Mouse (Mus musculus): Measurements from ENCODE around the gene Inf2.

Inf2 gene

GRCm38 (mm10) chr12:112590566-112591239 is 2.1 kb downstream of the Inf2 start:
- in situ Hi-C loops (cut with MboI; ENCODE audit: low pct_unique_long_range_greater_than_20kb in 1 of 2, low sequenced_read_pairs in 2 of 2, unreplicated experiment in 1 of 2) = no loop called here

- in situ Hi-C loops (cut with MboI; ENCODE audit: low pct_unique_long_range_greater_than_20kb in 1 of 2, low sequenced_read_pairs in 2 of 2, unreplicated experiment in 1 of 2) = no loop called here
Observed at GRCm38 (mm10) chr12:112591240-112591639, 2.7 kb downstream of the Inf2 start.

GRCm38 (mm10) chr12:112591730-112592129 is 3.1 kb downstream of the Inf2 start:
- in situ Hi-C loops (cut with MboI; ENCODE audit: low pct_unique_long_range_greater_than_20kb in 1 of 2, low sequenced_read_pairs in 2 of 2, unreplicated experiment in 1 of 2) = no loop called here

- in situ Hi-C loops (cut with MboI; ENCODE audit: low pct_unique_long_range_greater_than_20kb in 1 of 2, low sequenced_read_pairs in 2 of 2, unreplicated experiment in 1 of 2) = no loop called here
Observed at GRCm38 (mm10) chr12:112592985-112593734, 4.6 kb downstream of the Inf2 start.

- in situ Hi-C loops (cut with MboI; ENCODE audit: low pct_unique_long_range_greater_than_20kb in 1 of 2, low sequenced_read_pairs in 2 of 2, unreplicated experiment in 1 of 2) = no loop called here
Observed at GRCm38 (mm10) chr12:112593951-112594915, 5.6 kb downstream of the Inf2 start.

GRCm38 (mm10) chr12:112594989-112595388 is 6.4 kb downstream of the Inf2 start:
- in situ Hi-C loops (cut with MboI; ENCODE audit: low pct_unique_long_range_greater_than_20kb in 1 of 2, low sequenced_read_pairs in 2 of 2, unreplicated experiment in 1 of 2) = no loop called here

- in situ Hi-C loops (cut with MboI; ENCODE audit: low pct_unique_long_range_greater_than_20kb in 1 of 2, low sequenced_read_pairs in 2 of 2, unreplicated experiment in 1 of 2) = no loop called here
Observed at GRCm38 (mm10) chr12:112595626-112596025, 7.0 kb downstream of the Inf2 start.

GRCm38 (mm10) chr12:112596454-112596853 is 7.9 kb downstream of the Inf2 start:
- in situ Hi-C loops (cut with MboI; ENCODE audit: low pct_unique_long_range_greater_than_20kb in 1 of 2, low sequenced_read_pairs in 2 of 2, unreplicated experiment in 1 of 2) = no loop called here

GRCm38 (mm10) chr12:112596891-112597500 is 8.4 kb downstream of the Inf2 start:
- in situ Hi-C loops (cut with MboI; ENCODE audit: low pct_unique_long_range_greater_than_20kb in 1 of 2, low sequenced_read_pairs in 2 of 2, unreplicated experiment in 1 of 2) = no loop called here

- in situ Hi-C loops (cut with MboI; ENCODE audit: low pct_unique_long_range_greater_than_20kb in 1 of 2, low sequenced_read_pairs in 2 of 2, unreplicated experiment in 1 of 2) = no loop called here
Observed at GRCm38 (mm10) chr12:112597618-112598017, 9.0 kb downstream of the Inf2 start.

GRCm38 (mm10) chr12:112599198-112599597 is 10.6 kb downstream of the Inf2 start:
- in situ Hi-C loops (cut with MboI; ENCODE audit: low pct_unique_long_range_greater_than_20kb in 1 of 2, low sequenced_read_pairs in 2 of 2, unreplicated experiment in 1 of 2) = no loop called here

GRCm38 (mm10) chr12:112599942-112600611 is 11.5 kb downstream of the Inf2 start:
- in situ Hi-C loops (cut with MboI; ENCODE audit: low pct_unique_long_range_greater_than_20kb in 1 of 2, low sequenced_read_pairs in 2 of 2, unreplicated experiment in 1 of 2) = no loop called here

- in situ Hi-C loops (cut with MboI; ENCODE audit: low pct_unique_long_range_greater_than_20kb in 1 of 2, low sequenced_read_pairs in 2 of 2, unreplicated experiment in 1 of 2) = no loop called here
Observed at GRCm38 (mm10) chr12:112604022-112604421, 15.4 kb downstream of the Inf2 start.

- in situ Hi-C loops (cut with MboI; ENCODE audit: low pct_unique_long_range_greater_than_20kb in 1 of 2, low sequenced_read_pairs in 2 of 2, unreplicated experiment in 1 of 2) = no loop called here
Observed at GRCm38 (mm10) chr12:112604709-112605649, 16.4 kb downstream of the Inf2 start.

- in situ Hi-C loops (cut with MboI; ENCODE audit: low pct_unique_long_range_greater_than_20kb in 1 of 2, low sequenced_read_pairs in 2 of 2, unreplicated experiment in 1 of 2) = no loop called here
Observed at GRCm38 (mm10) chr12:112605766-112606165, 17.2 kb downstream of the Inf2 start.

GRCm38 (mm10) chr12:112606998-112607397 is 18.4 kb downstream of the Inf2 start:
- in situ Hi-C loops (cut with MboI; ENCODE audit: low pct_unique_long_range_greater_than_20kb in 1 of 2, low sequenced_read_pairs in 2 of 2, unreplicated experiment in 1 of 2) = no loop called here

GRCm38 (mm10) chr12:112609031-112609430 is 20.4 kb downstream of the Inf2 start:
- in situ Hi-C loops (cut with MboI; ENCODE audit: low pct_unique_long_range_greater_than_20kb in 1 of 2, low sequenced_read_pairs in 2 of 2, unreplicated experiment in 1 of 2) = no loop called here
